ENCODE assay signal across 27 mouse cellular contexts in genomic region chr8:85062603-85063002, GRCm38 (mm10). TPM values are rescaled to one million over a fixed set of nuclear protein-coding genes. Genes with fewer than 3 reads are reported as not detected.
DNase-seq lines count a peak whose midpoint lies in the region; ATAC-seq and TF ChIP-seq lines count a peak whose summit lies in the region.
"Had no signal": no experiment of that assay in that cellular context is flagged by ENCODE, and none has a peak within 500 bp of the region (broad histone marks: within the 10 kb centered on the region; RNA-seq: fewer than 3 reads in every experiment).

No protein-coding gene starts in this region.

- no peaks in the 10 kb centered on the region for H3K27me3 ChIP-seq in hindbrain, embryonic 13.5 days
- H3K27me3 ChIP-seq in hindbrain, postnatal 0 days (ENCODE audit: insufficient read depth, low read length) = no peaks in the 10 kb centered on the region
- H3K27me3 ChIP-seq in liver, adult 2 months (ENCODE audit: control insufficient read depth, insufficient read depth, low read length) = no peaks in the 10 kb centered on the region
- no peaks in the 10 kb centered on the region for H3K27me3 ChIP-seq in midbrain, embryonic 11.5 days (ENCODE audit: control insufficient read depth, insufficient read depth, low read length)
- no peaks in the 10 kb centered on the region for H3K27me3 ChIP-seq in midbrain, postnatal 0 days (ENCODE audit: insufficient read depth, low read length)
- H3K27me3 ChIP-seq: CH12.LX, Patski had no signal

- peaks cover 47% of the 10 kb centered on the region for H3K36me3 ChIP-seq in hindbrain, embryonic 13.5 days
- H3K36me3 ChIP-seq in hindbrain, postnatal 0 days (ENCODE audit: insufficient read depth, low read length) = peaks cover 21% of the 10 kb centered on the region; the same call in 1 of the 2 replicates
- no peaks in the 10 kb centered on the region for H3K36me3 ChIP-seq in liver, adult 2 months (ENCODE audit: control insufficient read depth, insufficient read depth, low read length)
- no peaks in the 10 kb centered on the region for H3K36me3 ChIP-seq in midbrain, embryonic 11.5 days (ENCODE audit: control insufficient read depth, insufficient read depth, low read length)
- H3K36me3 ChIP-seq in midbrain, postnatal 0 days (ENCODE audit: insufficient read depth, low read length) = peaks cover 29% of the 10 kb centered on the region

- peak overlapping the region; percentile 95; the same call in 1 of the 2 replicates for H3K4me2 ChIP-seq in hindbrain, embryonic 13.5 days
- H3K4me2 ChIP-seq in hindbrain, postnatal 0 days (ENCODE audit: low read depth, low read length) = no peak overlapping the region
- no peak overlapping the region for H3K4me2 ChIP-seq in midbrain, embryonic 11.5 days
- H3K4me2 ChIP-seq in midbrain, postnatal 0 days (ENCODE audit: low read depth, low read length, poor library complexity, severe bottlenecking) = no peak overlapping the region

- H3K9ac ChIP-seq in hindbrain, embryonic 13.5 days = no peak overlapping the region
- no peak overlapping the region for H3K9ac ChIP-seq in hindbrain, postnatal 0 days (replicated peaks; ENCODE audit: low read length)
- H3K9ac ChIP-seq in liver, adult 2 months (ENCODE audit: low read depth, low read length) = no peak overlapping the region
- no peak overlapping the region for H3K9ac ChIP-seq in midbrain, embryonic 11.5 days (ENCODE audit: low read length)
- H3K9ac ChIP-seq in midbrain, postnatal 0 days (replicated peaks; ENCODE audit: low read length, poor library complexity, severe bottlenecking) = no peak overlapping the region

- WGBS in hindbrain, embryonic 13.5 days = 94% methylated on average over 4 of the region's 4 CpGs
- 95% methylated on average over 4 of the region's 4 CpGs for WGBS in hindbrain, postnatal 0 days
- 35% methylated on average over 4 of the region's 4 CpGs for WGBS in liver, adult 2 months
- WGBS in midbrain, embryonic 11.5 days = 97% methylated on average over 4 of the region's 4 CpGs
- 97% methylated on average over 4 of the region's 4 CpGs for WGBS in midbrain, postnatal 0 days

- no peak for ATAC-seq in hindbrain, embryonic 13.5 days (ENCODE audit: low FRiP score)
- no peak for ATAC-seq in hindbrain, postnatal 0 days
- no peak for ATAC-seq in midbrain, embryonic 11.5 days (ENCODE audit: low FRiP score)
- no peak for ATAC-seq in midbrain, postnatal 0 days (ENCODE audit: low FRiP score)
- ATAC-seq: activated CD4-positive, CD25-positive, alpha-beta regulatory T cell, adult 4 months; CD4-positive, CD25-positive, alpha-beta regulatory T cell, adult 4 months; Patski had no signal

- TF ChIP-seq POLR2A in liver, adult 2 months (IDR thresholded peaks at IDR 0.05; ENCODE audit: extremely low read depth, insufficient read depth, low read length) = no peak

- H3K4me1 ChIP-seq in hindbrain, embryonic 13.5 days (replicated peaks) = peaks cover 24% of the 10 kb centered on the region
- H3K4me1 ChIP-seq in hindbrain, postnatal 0 days (ENCODE audit: insufficient read depth, low read length) = peaks cover 11% of the 10 kb centered on the region
- H3K4me1 ChIP-seq in liver, adult 2 months (ENCODE audit: control insufficient read depth, insufficient read depth, low read length) = peaks cover 27% of the 10 kb centered on the region
- peaks cover 6% of the 10 kb centered on the region; the same call in 1 of the 2 replicates for H3K4me1 ChIP-seq in midbrain, embryonic 11.5 days (ENCODE audit: control insufficient read depth, insufficient read depth, low read length)
- H3K4me1 ChIP-seq in midbrain, postnatal 0 days (ENCODE audit: insufficient read depth, low read length) = peaks cover 12% of the 10 kb centered on the region

- no peak for DNase-seq in hindbrain, postnatal 0 days (ENCODE audit: low spot score)
- peak; percentile 93 for DNase-seq in liver, adult 2 months (ENCODE audit: extremely low read depth, low read depth, low spot score)
- DNase-seq in liver = no peak
- DNase-seq in midbrain, embryonic 11.5 days (ENCODE audit: low spot score, missing footprints) = peak; percentile 41
- DNase-seq in midbrain, postnatal 0 days (ENCODE audit: low spot score) = no peak
- DNase-seq: adrenal gland, adult 2 months; adrenal gland, adult 8-10 months; adrenal gland, postnatal 10 days; adrenal gland, postnatal 14 days; adrenal gland, postnatal 25 days; adrenal gland, postnatal 36 days; B cell, adult 2 months; cerebellum, adult 11 months; cerebellum, adult 11-12 months; cerebellum, adult 18-20 months had no signal

- H3K9me3 ChIP-seq in hindbrain, embryonic 13.5 days = no peaks in the 10 kb centered on the region
- H3K9me3 ChIP-seq in hindbrain, postnatal 0 days (ENCODE audit: low read length) = no peaks in the 10 kb centered on the region
- H3K9me3 ChIP-seq in midbrain, embryonic 11.5 days (ENCODE audit: control insufficient read depth, low read length) = no peaks in the 10 kb centered on the region
- no peaks in the 10 kb centered on the region for H3K9me3 ChIP-seq in midbrain, postnatal 0 days (ENCODE audit: low read length)
- H3K9me3 ChIP-seq: G1E had no signal

- no peak overlapping the region for H3K27ac ChIP-seq in hindbrain, embryonic 13.5 days
- H3K27ac ChIP-seq in hindbrain, postnatal 0 days = no peak overlapping the region
- peak overlapping the region; percentile 58 for H3K27ac ChIP-seq in liver, adult 2 months (replicated peaks; ENCODE audit: insufficient read depth, low read depth, low read length)
- H3K27ac ChIP-seq in midbrain, embryonic 11.5 days (ENCODE audit: low read depth, low read length) = no peak overlapping the region
- no peak overlapping the region for H3K27ac ChIP-seq in midbrain, postnatal 0 days (ENCODE audit: low read depth, low read length)

- no peaks in the 10 kb centered on the region; the same call in 1 of the 2 replicates for H3K79me2 ChIP-seq in liver, adult 2 months (ENCODE audit: control insufficient read depth, insufficient read depth, low read length)

- no peak overlapping the region for H3K4me3 ChIP-seq in hindbrain, embryonic 13.5 days
- no peak overlapping the region for H3K4me3 ChIP-seq in hindbrain, postnatal 0 days (ENCODE audit: low read length)
- H3K4me3 ChIP-seq in liver, adult 2 months (ENCODE audit: insufficient read depth, low read depth, low read length) = no peak overlapping the region
- no peak overlapping the region for H3K4me3 ChIP-seq in midbrain, embryonic 11.5 days (ENCODE audit: low read depth, low read length)
- H3K4me3 ChIP-seq in midbrain, postnatal 0 days (ENCODE audit: low read depth, low read length) = no peak overlapping the region

- TF ChIP-seq CTCF in hindbrain, postnatal 0 days (IDR thresholded peaks at IDR 0.05; ENCODE audit: low read depth) = no peak
- TF ChIP-seq CTCF in liver, adult 2 months (IDR thresholded peaks at IDR 0.05; ENCODE audit: low read depth, low read length) = no peak
- no peak for TF ChIP-seq CTCF in midbrain, postnatal 0 days (IDR thresholded peaks at IDR 0.05)

RNA-seq across cellular contexts. Expression of gene Fbxw9, which starts 2.7 kb away (rescaled TPM):
- polyA plus RNA-seq in hindbrain, embryonic 13.5 days (2015; fragmentation: Nextera tagmentation; extraction: Ambion mirVana) = 59.2 and 66.2 TPM in 2 replicates
- 104 and 114 TPM in 2 replicates for total RNA-seq in hindbrain, postnatal 0 days (2014; rRNA removed)
- 78.9 and 82.2 TPM in 2 replicates for polyA plus RNA-seq in hindbrain, postnatal 0 days (2015; fragmentation: Nextera tagmentation; extraction: Ambion mirVana)
- total RNA-seq in liver, adult 2 months (2014; rRNA removed) = 19.9 and 21.9 TPM in 2 replicates
- polyA plus RNA-seq in liver, adult 2 months (2012; rRNA removed) = 55.2 and 75.4 TPM in 2 replicates
- polyA plus RNA-seq in midbrain, embryonic 11.5 days (2014; fragmentation: Nextera tagmentation; extraction: Ambion mirVana) = 22.4 and 25.8 TPM in 2 replicates
- total RNA-seq in midbrain, postnatal 0 days (2014; rRNA removed) = 113 and 120 TPM in 2 replicates
- 92.1 and 97.1 TPM in 2 replicates for polyA plus RNA-seq in midbrain, postnatal 0 days (2015; fragmentation: Nextera tagmentation; extraction: Ambion mirVana)

RNA-seq across cellular contexts. Expression of gene Gm5741, which starts 5.2 kb away (rescaled TPM):
- 0.78 and 1.3 TPM in 2 replicates for polyA plus RNA-seq in hindbrain, embryonic 13.5 days (2015; fragmentation: Nextera tagmentation; extraction: Ambion mirVana)
- not detected in 2 replicates for total RNA-seq in hindbrain, postnatal 0 days (2014; rRNA removed)
- polyA plus RNA-seq in hindbrain, postnatal 0 days (2015; fragmentation: Nextera tagmentation; extraction: Ambion mirVana) = 0.71 and 0.76 TPM in 2 replicates
- not detected in 2 replicates for total RNA-seq in liver, adult 2 months (2014; rRNA removed)
- 0.70 TPM in 1 of 2 replicates, not detected in the other for polyA plus RNA-seq in liver, adult 2 months (2012; rRNA removed)
- polyA plus RNA-seq in midbrain, embryonic 11.5 days (2014; fragmentation: Nextera tagmentation; extraction: Ambion mirVana) = 0.53 TPM in 1 of 2 replicates, not detected in the other
- not detected in 2 replicates for total RNA-seq in midbrain, postnatal 0 days (2014; rRNA removed)
- 2.2 TPM in 1 of 2 replicates, not detected in the other for polyA plus RNA-seq in midbrain, postnatal 0 days (2015; fragmentation: Nextera tagmentation; extraction: Ambion mirVana)
- total RNA-seq: adrenal gland, adult 18-20 months; adrenal gland, adult 2 months; adrenal gland, postnatal 14 days; adrenal gland, postnatal 25 days; adrenal gland, postnatal 4 days; CH12.LX; ES-E14; MEL had no signal
- polyA plus RNA-seq: activated CD4-positive, CD25-positive, alpha-beta regulatory T cell, adult 4 months; adrenal gland, adult 2 months; brain, embryonic 14.5 days; C2C12 had no signal

RNA-seq across cellular contexts. Expression of gene Dhps, which starts 9.0 kb away (rescaled TPM):
- polyA plus RNA-seq in hindbrain, embryonic 13.5 days (2015; fragmentation: Nextera tagmentation; extraction: Ambion mirVana) = 90.5 and 96.4 TPM in 2 replicates
- 77.5 and 103 TPM in 2 replicates for total RNA-seq in hindbrain, postnatal 0 days (2014; rRNA removed)
- polyA plus RNA-seq in hindbrain, postnatal 0 days (2015; fragmentation: Nextera tagmentation; extraction: Ambion mirVana) = 118 and 123 TPM in 2 replicates
- total RNA-seq in liver, adult 2 months (2014; rRNA removed) = 14.8 and 15.1 TPM in 2 replicates
- 14.4 and 20.6 TPM in 2 replicates for polyA plus RNA-seq in liver, adult 2 months (2012; rRNA removed)
- 65.5 and 66.8 TPM in 2 replicates for polyA plus RNA-seq in midbrain, embryonic 11.5 days (2014; fragmentation: Nextera tagmentation; extraction: Ambion mirVana)
- 66.3 and 77.1 TPM in 2 replicates for total RNA-seq in midbrain, postnatal 0 days (2014; rRNA removed)
- 128 and 129 TPM in 2 replicates for polyA plus RNA-seq in midbrain, postnatal 0 days (2015; fragmentation: Nextera tagmentation; extraction: Ambion mirVana)

RNA-seq across cellular contexts. Expression of gene Wdr83os, which starts 17.9 kb away (rescaled TPM):
- 109 and 112 TPM in 2 replicates for polyA plus RNA-seq in hindbrain, embryonic 13.5 days (2015; fragmentation: Nextera tagmentation; extraction: Ambion mirVana)
- 109 and 123 TPM in 2 replicates for total RNA-seq in hindbrain, postnatal 0 days (2014; rRNA removed)
- 129 and 131 TPM in 2 replicates for polyA plus RNA-seq in hindbrain, postnatal 0 days (2015; fragmentation: Nextera tagmentation; extraction: Ambion mirVana)
- 26.3 and 33.0 TPM in 2 replicates for total RNA-seq in liver, adult 2 months (2014; rRNA removed)
- 111 and 126 TPM in 2 replicates for polyA plus RNA-seq in liver, adult 2 months (2012; rRNA removed)
- polyA plus RNA-seq in midbrain, embryonic 11.5 days (2014; fragmentation: Nextera tagmentation; extraction: Ambion mirVana) = 120 and 135 TPM in 2 replicates
- total RNA-seq in midbrain, postnatal 0 days (2014; rRNA removed) = 92.6 and 105 TPM in 2 replicates
- polyA plus RNA-seq in midbrain, postnatal 0 days (2015; fragmentation: Nextera tagmentation; extraction: Ambion mirVana) = 129 and 137 TPM in 2 replicates

RNA-seq across cellular contexts. Expression of gene Wdr83, which starts 18.5 kb away (rescaled TPM):
- 50.5 and 53.0 TPM in 2 replicates for polyA plus RNA-seq in hindbrain, embryonic 13.5 days (2015; fragmentation: Nextera tagmentation; extraction: Ambion mirVana)
- 21.4 TPM in 2 replicates for total RNA-seq in hindbrain, postnatal 0 days (2014; rRNA removed)
- 38.6 and 38.9 TPM in 2 replicates for polyA plus RNA-seq in hindbrain, postnatal 0 days (2015; fragmentation: Nextera tagmentation; extraction: Ambion mirVana)
- total RNA-seq in liver, adult 2 months (2014; rRNA removed) = 12.2 and 15.5 TPM in 2 replicates
- polyA plus RNA-seq in liver, adult 2 months (2012; rRNA removed) = 22.5 and 26.2 TPM in 2 replicates
- 54.3 and 56.1 TPM in 2 replicates for polyA plus RNA-seq in midbrain, embryonic 11.5 days (2014; fragmentation: Nextera tagmentation; extraction: Ambion mirVana)
- 27.4 and 34.1 TPM in 2 replicates for total RNA-seq in midbrain, postnatal 0 days (2014; rRNA removed)
- 37.0 and 39.9 TPM in 2 replicates for polyA plus RNA-seq in midbrain, postnatal 0 days (2015; fragmentation: Nextera tagmentation; extraction: Ambion mirVana)

Comparison
In these comparisons a context has a peak if more than half of its experiments do, and no peak if none do; other contexts are left out.
1. DNase-seq: peak in liver, adult 2 months (single experiment) and midbrain, embryonic 11.5 days (single experiment); none in hindbrain, postnatal 0 days (single experiment), liver (single experiment) and midbrain, postnatal 0 days (single experiment).